Mouse (Mus musculus): Measurements from ENCODE around the gene Exoc3l2.

Gene Exoc3l2

GRCm38 (mm10) chr7:19523017-19523756 lies 60.1 kb downstream of the Exoc3l2 start:
- DNase-seq (ENCODE audit: low read depth): no peak

- DNase-seq (ENCODE audit: low read depth): no peak
These were observed 60.8 kb downstream of the Exoc3l2 start for GRCm38 (mm10) chr7:19523757-19524419.

GRCm38 (mm10) chr7:19524420-19525104 lies 61.4 kb downstream of the Exoc3l2 start:
- DNase-seq (ENCODE audit: low read depth): no peak

GRCm38 (mm10) chr7:19525105-19525481 lies 62.0 kb downstream of the Exoc3l2 start:
- DNase-seq (ENCODE audit: low read depth): no peak

- peak; percentile 41 for DNase-seq (ENCODE audit: low read depth)
These were observed 67.9 kb downstream of the Exoc3l2 start for GRCm38 (mm10) chr7:19531077-19531476.

- DNase-seq (ENCODE audit: low read depth): no peak
These were observed 69.1 kb downstream of the Exoc3l2 start for GRCm38 (mm10) chr7:19532240-19532639.

- no peak for DNase-seq (ENCODE audit: low read depth)
These were observed 71.5 kb downstream of the Exoc3l2 start for GRCm38 (mm10) chr7:19534676-19535075.

- DNase-seq (ENCODE audit: low read depth): peak; percentile 73
These were observed 77.8 kb downstream of the Exoc3l2 start for GRCm38 (mm10) chr7:19540771-19541566.

GRCm38 (mm10) chr7:19541681-19542154 lies 78.6 kb downstream of the Exoc3l2 start:
- DNase-seq (ENCODE audit: low read depth): no peak

GRCm38 (mm10) chr7:19542155-19542691 lies 79.1 kb downstream of the Exoc3l2 start:
- no peak for DNase-seq (ENCODE audit: low read depth)

- peak; percentile 33 for DNase-seq (ENCODE audit: low read depth)
These were observed 80.5 kb downstream of the Exoc3l2 start for GRCm38 (mm10) chr7:19543584-19543983.

- no peak for DNase-seq (ENCODE audit: low read depth)
These were observed 82.9 kb downstream of the Exoc3l2 start for GRCm38 (mm10) chr7:19546007-19546406.
